Comparison of ENCODE assay signal across 8 mouse cellular contexts in the genomic region with DNA sequence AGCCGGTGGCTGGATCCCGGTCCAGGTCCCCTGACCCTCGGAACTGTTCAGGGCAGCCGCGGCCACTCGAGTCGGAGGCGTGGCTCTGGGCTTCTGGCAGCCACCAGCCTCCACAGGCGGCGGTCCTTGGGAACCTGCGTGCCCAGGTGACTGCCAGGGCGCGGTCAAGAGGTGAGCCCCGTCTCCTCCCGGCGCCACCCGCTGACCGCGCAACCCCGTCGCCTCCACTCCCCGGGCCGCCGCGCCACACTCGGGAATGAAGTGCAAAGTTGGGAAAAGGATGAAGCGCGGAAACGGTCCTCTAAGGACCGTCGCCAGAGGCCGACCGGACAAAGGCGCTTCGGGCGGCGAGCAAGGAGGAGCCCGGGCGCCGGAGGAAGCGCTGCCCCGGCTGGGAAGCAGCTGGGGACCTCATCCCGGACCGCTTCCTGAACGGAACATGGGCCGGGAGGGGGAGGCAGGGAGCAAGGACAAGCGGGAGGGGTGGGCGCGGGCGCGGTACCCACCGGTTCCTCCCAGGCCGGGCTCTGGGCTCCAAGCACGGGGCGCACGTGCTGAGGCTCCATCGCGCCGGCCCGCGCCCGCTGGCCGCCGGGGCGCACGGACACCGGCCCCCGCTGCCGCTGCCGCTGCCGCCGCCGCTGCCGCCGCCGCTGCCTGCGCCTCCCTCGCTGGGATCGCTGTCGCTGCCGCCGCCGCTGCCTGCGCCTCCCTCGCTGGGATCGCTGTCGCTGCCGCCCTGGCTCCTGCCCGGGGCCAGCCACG. TPM values are rescaled to one million over a fixed set of nuclear protein-coding genes. Genes with fewer than 3 reads are reported as not detected.
DNase-seq lines count a peak whose midpoint lies in the region; ATAC-seq lines count a peak whose summit lies in the region.

No protein-coding gene starts in this region.

- peak overlapping the region; percentile 97 for H3K4me2 ChIP-seq in embryonic facial prominence, embryonic 12.5 days (replicated peaks)
- peak overlapping the region; percentile 97 for H3K4me2 ChIP-seq in heart, embryonic 15.5 days
- H3K4me2 ChIP-seq in stomach, embryonic 15.5 days: peak overlapping the region; percentile 87

- peak; percentile 67; the same call in 1 of the 2 replicates for ATAC-seq in embryonic facial prominence, embryonic 12.5 days (ENCODE audit: insufficient number of reproducible peaks, insufficient read depth, low FRiP score, low TSS enrichment)
- ATAC-seq in heart, embryonic 15.5 days (replicated peaks; ENCODE audit: insufficient number of reproducible peaks, insufficient read depth, low FRiP score, low read depth): peak; percentile 70
- ATAC-seq in stomach, embryonic 15.5 days (ENCODE audit: insufficient read depth, low FRiP score, low read depth): 0 out of 2 replicates have a peak, but pooled peaks have one; percentile 7
- no peak for ATAC-seq in erythroid progenitor cell, adult 5-6 weeks (replicated peaks; ENCODE audit: low FRiP score, poor library complexity, severe bottlenecking)

- WGBS in embryonic facial prominence, embryonic 12.5 days: under 1% methylated on average over 81 of the region's 90 CpGs
- under 1% methylated on average over 89 of the region's 90 CpGs for WGBS in heart, embryonic 15.5 days
- WGBS in stomach, embryonic 15.5 days: under 1% methylated on average over 71 of the region's 90 CpGs

- peaks cover 5% of the 10 kb centered on the region; the same call in 1 of the 2 replicates for H3K4me1 ChIP-seq in embryonic facial prominence, embryonic 12.5 days
- H3K4me1 ChIP-seq in heart, embryonic 15.5 days (replicated peaks): peaks cover 17% of the 10 kb centered on the region
- 0 out of 2 replicates have a peak, but pooled peaks cover 13% of the 10 kb centered on the region for H3K4me1 ChIP-seq in stomach, embryonic 15.5 days

- H3K9me3 ChIP-seq in embryonic facial prominence, embryonic 12.5 days: no peaks in the 10 kb centered on the region
- no peaks in the 10 kb centered on the region for H3K9me3 ChIP-seq in heart, embryonic 15.5 days (replicated peaks)
- no peaks in the 10 kb centered on the region for H3K9me3 ChIP-seq in stomach, embryonic 15.5 days

- H3K4me3 ChIP-seq in embryonic facial prominence, embryonic 12.5 days: peak overlapping the region; percentile 74
- H3K4me3 ChIP-seq in heart, embryonic 15.5 days: peak overlapping the region; percentile 94
- peak overlapping the region; percentile 79 for H3K4me3 ChIP-seq in stomach, embryonic 15.5 days (replicated peaks)

- H3K36me3 ChIP-seq in embryonic facial prominence, embryonic 12.5 days: no peaks in the 10 kb centered on the region
- no peaks in the 10 kb centered on the region for H3K36me3 ChIP-seq in heart, embryonic 15.5 days
- no peaks in the 10 kb centered on the region for H3K36me3 ChIP-seq in stomach, embryonic 15.5 days

- H3K9ac ChIP-seq in embryonic facial prominence, embryonic 12.5 days: peak overlapping the region; percentile 82
- H3K9ac ChIP-seq in heart, embryonic 15.5 days: peak overlapping the region; percentile 87
- peak overlapping the region; percentile 71 for H3K9ac ChIP-seq in stomach, embryonic 15.5 days

- DNase-seq in CD4-positive helper T cell, adult 2 months (ENCODE audit: low read depth, low spot score): peak; percentile 36
- DNase-seq in adipocyte (ENCODE audit: low spot score): peak; percentile 9
- DNase-seq in kidney, postnatal 10 days: peak; percentile 82
- DNase-seq in lung, postnatal 25 days (ENCODE audit: low spot score): peak; percentile 74

- 0 out of 2 replicates have a peak overlapping the region, but pooled peaks have one; percentile 57 for H3K27ac ChIP-seq in embryonic facial prominence, embryonic 12.5 days
- H3K27ac ChIP-seq in heart, embryonic 15.5 days: peak overlapping the region; percentile 88
- H3K27ac ChIP-seq in stomach, embryonic 15.5 days: peak overlapping the region; percentile 77; the same call in 1 of the 2 replicates

- peaks cover 8% of the 10 kb centered on the region for H3K27me3 ChIP-seq in embryonic facial prominence, embryonic 12.5 days
- H3K27me3 ChIP-seq in heart, embryonic 15.5 days: no peaks in the 10 kb centered on the region
- no peaks in the 10 kb centered on the region for H3K27me3 ChIP-seq in stomach, embryonic 15.5 days (replicated peaks)

RNA-seq across cellular contexts. Expression of a gene that starts 0.5 kb away (rescaled TPM):
- polyA plus RNA-seq in embryonic facial prominence, embryonic 12.5 days (2016; fragmentation: Nextera tagmentation; extraction: Ambion mirVana): 2.2 and 2.9 TPM in 2 replicates
- 1.4 and 1.9 TPM in 2 replicates for polyA plus RNA-seq in heart, embryonic 15.5 days (2015; fragmentation: Nextera tagmentation; extraction: Ambion mirVana)
- 1.7 TPM in 2 replicates for polyA plus RNA-seq in stomach, embryonic 15.5 days (2015; fragmentation: Nextera tagmentation; extraction: Ambion mirVana)
- total RNA-seq in erythroid progenitor cell, adult 5-6 weeks (2015; ENCODE audit: low replicate concordance): 0.84 and 1.1 TPM in 2 replicates
- 0.90 and 3.6 TPM in 2 replicates for total RNA-seq in erythroid progenitor cell, adult 5-6 weeks (2017; ENCODE audit: low replicate concordance)

Comparison
In these comparisons a context has a peak if more than half of its experiments do, and no peak if none do; other contexts are left out.
1. DNase-seq: peak in every context shown above with its lines; median percentile 82 in kidney, postnatal 10 days; 74 in lung, postnatal 25 days; 36 in CD4-positive helper T cell, adult 2 months; 9 in adipocyte.